ENCODE assay signal across 8 mouse cellular contexts in genomic region chr16:32608344-32608711, GRCm38 (mm10). TPM values are rescaled to one million over a fixed set of nuclear protein-coding genes. Genes with fewer than 3 reads are reported as not detected.
DNase-seq lines count a peak whose midpoint lies in the region; ATAC-seq and TF ChIP-seq lines count a peak whose summit lies in the region.

No protein-coding gene starts in this region.

- ATAC-seq in heart, embryonic 14.5 days (ENCODE audit: insufficient number of reproducible peaks, insufficient read depth, low FRiP score, low read depth), result no peak
- no peak for ATAC-seq in G1E (ENCODE audit: extremely low read depth, insufficient number of reproducible peaks, low FRiP score, poor library complexity, severe bottlenecking)
- peak; percentile 24 for ATAC-seq in liver, postnatal 0 days

- no peaks in the 10 kb centered on the region for H3K27me3 ChIP-seq in heart, embryonic 14.5 days (ENCODE audit: control insufficient read depth, insufficient read depth, low read length)
- no peaks in the 10 kb centered on the region for H3K27me3 ChIP-seq in G1E (ENCODE audit: insufficient read depth, low read length)
- no peaks in the 10 kb centered on the region for H3K27me3 ChIP-seq in liver, postnatal 0 days (ENCODE audit: insufficient read depth, low read length)

- H3K36me3 ChIP-seq in heart, embryonic 14.5 days (ENCODE audit: control insufficient read depth, insufficient read depth, low read length), result peaks cover 7% of the 10 kb centered on the region; the same call in 1 of the 2 replicates
- peaks cover 12% of the 10 kb centered on the region for H3K36me3 ChIP-seq in G1E (replicated peaks)
- peaks cover 11% of the 10 kb centered on the region for H3K36me3 ChIP-seq in liver, postnatal 0 days (replicated peaks; ENCODE audit: insufficient read depth, low read length)

- peak overlapping the region; percentile 66 to 91 for H3K4me3 ChIP-seq in heart, embryonic 14.5 days (ENCODE audit: control insufficient read depth in 1 of 2, insufficient read depth in 1 of 2, low read depth in 1 of 2, low read length in 2 of 2)
- peak overlapping the region; percentile 99 for H3K4me3 ChIP-seq in G1E (ENCODE audit: low read depth, low read length)
- H3K4me3 ChIP-seq in liver, postnatal 0 days (ENCODE audit: low read depth, low read length), result peak overlapping the region; percentile 87

- peaks cover 2 to 21% of the 10 kb centered on the region in 2 experiments for H3K4me1 ChIP-seq in heart, embryonic 14.5 days (ENCODE audit: control insufficient read depth in 2 of 2, insufficient read depth in 2 of 2, low read length in 2 of 2)
- peaks cover 29% of the 10 kb centered on the region for H3K4me1 ChIP-seq in G1E (ENCODE audit: insufficient read depth, low read depth, low read length)
- H3K4me1 ChIP-seq in liver, postnatal 0 days (ENCODE audit: insufficient read depth), result peaks cover 24% of the 10 kb centered on the region

- TF ChIP-seq CTCF in G1E (IDR thresholded peaks at IDR 0.05; ENCODE audit: low read depth, low read length), result no peak
- no peak for TF ChIP-seq CTCF in liver, postnatal 0 days (IDR thresholded peaks at IDR 0.05; ENCODE audit: low read depth)

- WGBS in heart, embryonic 14.5 days, result 6% methylated on average over 8 of the region's 8 CpGs
- 2% methylated on average over 8 of the region's 8 CpGs for WGBS in liver, postnatal 0 days (ENCODE audit: insufficient replicate concordance)

- H3K9me3 ChIP-seq in heart, embryonic 14.5 days (ENCODE audit: control insufficient read depth, low read length), result no peaks in the 10 kb centered on the region
- no peaks in the 10 kb centered on the region for H3K9me3 ChIP-seq in G1E (replicated peaks)
- no peaks in the 10 kb centered on the region for H3K9me3 ChIP-seq in liver, postnatal 0 days (ENCODE audit: low read length)

- H3K9ac ChIP-seq in heart, embryonic 14.5 days (ENCODE audit: low read length), result peak overlapping the region; percentile 96
- H3K9ac ChIP-seq in liver, postnatal 0 days (replicated peaks), result peak overlapping the region; percentile 88

- peak overlapping the region; percentile 42 to 97 for H3K27ac ChIP-seq in heart, embryonic 14.5 days (replicated peaks in 1 of 2; ENCODE audit: control insufficient read depth in 1 of 2, insufficient read depth in 1 of 2, low read depth in 2 of 2, low read length in 2 of 2)
- peak overlapping the region; percentile 93 for H3K27ac ChIP-seq in liver, postnatal 0 days (ENCODE audit: low read depth)

- peak overlapping the region; percentile 86 for H3K4me2 ChIP-seq in heart, embryonic 14.5 days (ENCODE audit: low read length)
- H3K4me2 ChIP-seq in liver, postnatal 0 days (ENCODE audit: low read depth, low read length), result peak overlapping the region; percentile 75

- no peak for DNase-seq in heart, adult 9 months (ENCODE audit: low spot score in 2 of 2)
- no peak for DNase-seq in G1E (ENCODE audit: low spot score)
- peak; percentile 2 for DNase-seq in forelimb bud, embryonic 11.5 days (ENCODE audit: low read depth, low spot score)
- no peak for DNase-seq in liver, postnatal 0 days
- no peak for DNase-seq in thymus, postnatal 4 days
- DNase-seq in cerebellum, adult 9-11 months, result no peak
- DNase-seq in cerebellum, adult 9-10 months, result no peak

- TF ChIP-seq EP300 in liver, postnatal 0 days (IDR thresholded peaks at IDR 0.05; ENCODE audit: low read depth), result peak; percentile 81

RNA-seq across cellular contexts. Expression of gene Tfrc, which starts 0.4 kb away (rescaled TPM):
- 48.6 and 57.2 TPM in 2 replicates for polyA plus RNA-seq in heart, embryonic 14.5 days (2014; fragmentation: Nextera tagmentation; extraction: Ambion mirVana)
- total RNA-seq in G1E (2014; fragmentation: Nextera tagmentation) (418 and 507 TPM in 2 replicates), G1E (2017) (571 and 620 TPM in 2 replicates)
- 3.9 and 14.2 TPM in 2 replicates for polyA plus RNA-seq in G1E (2012)
- 85.1 and 103 TPM in 2 replicates for polyA plus RNA-seq in liver, postnatal 0 days (2015; fragmentation: Nextera tagmentation; extraction: Ambion mirVana)

RNA-seq across cellular contexts. Expression of gene Tnk2, which starts 35.3 kb away (rescaled TPM):
- polyA plus RNA-seq in heart, embryonic 14.5 days (2014; fragmentation: Nextera tagmentation; extraction: Ambion mirVana), result 6.7 and 7.3 TPM in 2 replicates
- 27.3 and 31.5 TPM in 2 replicates for total RNA-seq in G1E (2014; fragmentation: Nextera tagmentation)
- total RNA-seq in G1E (2017), result 11.8 and 13.4 TPM in 2 replicates
- polyA plus RNA-seq in G1E (2012), result 197 and 236 TPM in 2 replicates
- polyA plus RNA-seq in liver, postnatal 0 days (2015; fragmentation: Nextera tagmentation; extraction: Ambion mirVana), result 2.9 and 3.5 TPM in 2 replicates

Comparison
In these comparisons a context has a peak if more than half of its experiments do, and no peak if none do; other contexts are left out.
1. RNA of gene Tnk2, which starts 35.3 kb away (polyA plus RNA-seq): 197 to 236 TPM in G1E; 6.7 to 7.3 TPM in heart, embryonic 14.5 days and 2.9 to 3.5 TPM in liver, postnatal 0 days; every median in the first group is over 10 times any median in the second.
2. Peak in every context shown above with its lines, with median percentiles within 50 percentile points of each other: H3K4me3 ChIP-seq.